Comparison of ENCODE assay signal across 29 mouse cellular contexts in genomic region chr4:137054932-137055331, GRCm38 (mm10). TPM values are rescaled to one million over a fixed set of nuclear protein-coding genes. Genes with fewer than 3 reads are reported as not detected.
DNase-seq lines count a peak whose midpoint lies in the region; ATAC-seq lines count a peak whose summit lies in the region.
"Had no signal": no experiment of that assay in that cellular context is flagged by ENCODE, and none has a peak within 500 bp of the region (broad histone marks: within the 10 kb centered on the region; RNA-seq: fewer than 3 reads in every experiment).

No protein-coding gene starts in this region.

- no peak overlapping the region for H3K27ac ChIP-seq in kidney, embryonic 15.5 days
- H3K27ac ChIP-seq: embryonic facial prominence, embryonic 10.5 days; embryonic facial prominence, embryonic 13.5 days; forebrain, embryonic 12.5 days; forebrain, embryonic 15.5 days; hindbrain, embryonic 10.5 days; hindbrain, embryonic 13.5 days had no signal

- no peak overlapping the region for H3K4me2 ChIP-seq in kidney, embryonic 15.5 days
- H3K4me2 ChIP-seq: embryonic facial prominence, embryonic 13.5 days; forebrain, embryonic 12.5 days; forebrain, embryonic 15.5 days; heart, embryonic 12.5 days; heart, embryonic 15.5 days; hindbrain, embryonic 13.5 days had no signal

- no peak overlapping the region for H3K9ac ChIP-seq in kidney, embryonic 15.5 days
- H3K9ac ChIP-seq: embryonic facial prominence, embryonic 13.5 days; forebrain, embryonic 12.5 days; forebrain, embryonic 15.5 days; heart, embryonic 12.5 days; heart, embryonic 15.5 days; hindbrain, embryonic 13.5 days had no signal

- no peaks in the 10 kb centered on the region for H3K9me3 ChIP-seq in kidney, embryonic 15.5 days (replicated peaks)
- H3K9me3 ChIP-seq: embryonic facial prominence, embryonic 13.5 days; forebrain, embryonic 12.5 days; forebrain, embryonic 15.5 days; G1E; heart, embryonic 12.5 days; heart, embryonic 15.5 days; hindbrain, embryonic 13.5 days had no signal

- no peak overlapping the region for H3K4me3 ChIP-seq in kidney, embryonic 15.5 days (replicated peaks)
- H3K4me3 ChIP-seq: embryonic facial prominence, embryonic 10.5 days; embryonic facial prominence, embryonic 13.5 days; erythroblast, embryonic 14.5 days; forebrain, embryonic 12.5 days; forebrain, embryonic 15.5 days; heart, embryonic 12.5 days; heart, embryonic 15.5 days; hindbrain, embryonic 10.5 days; hindbrain, embryonic 13.5 days had no signal

- H3K36me3 ChIP-seq in kidney, embryonic 15.5 days, result no peaks in the 10 kb centered on the region
- H3K36me3 ChIP-seq: embryonic facial prominence, embryonic 10.5 days; embryonic facial prominence, embryonic 13.5 days; forebrain, embryonic 12.5 days; forebrain, embryonic 15.5 days; G1E; heart, embryonic 12.5 days; heart, embryonic 15.5 days; hindbrain, embryonic 10.5 days; hindbrain, embryonic 13.5 days had no signal

- peak; percentile 27 for DNase-seq in kidney, adult 18-20 months
- DNase-seq in kidney, adult 9 months, result peak; percentile 85
- no peak for DNase-seq in kidney, postnatal 4 days
- peak; percentile 37 to 79 for DNase-seq in kidney, postnatal 36 days
- DNase-seq in cerebellum, postnatal 4 days (ENCODE audit: low spot score in 2 of 2), result no peak
- DNase-seq: adrenal gland, postnatal 10 days; B cell, adult 2 months; cerebellum, adult 11 months; cerebellum, adult 2 months; cerebellum, adult 9-11 months; cerebellum, postnatal 25 days; embryo, embryonic 11 days; gastrocnemius, postnatal 25 days; heart, adult 18-20 months; heart, postnatal 10 days; heart, postnatal 36 days had no signal

- peaks cover 66% of the 10 kb centered on the region for H3K27me3 ChIP-seq in kidney, embryonic 15.5 days
- H3K27me3 ChIP-seq: Patski had no signal

- 58% methylated on average over 3 of the region's 3 CpGs for WGBS in kidney, embryonic 15.5 days

- no peak for ATAC-seq in kidney, embryonic 15.5 days (replicated peaks; ENCODE audit: low FRiP score)
- ATAC-seq: forebrain, embryonic 15.5 days; hindbrain, embryonic 16.5 days; Patski had no signal

- no peaks in the 10 kb centered on the region for H3K4me1 ChIP-seq in kidney, embryonic 15.5 days
- H3K4me1 ChIP-seq: embryonic facial prominence, embryonic 10.5 days; embryonic facial prominence, embryonic 13.5 days; forebrain, embryonic 12.5 days; forebrain, embryonic 15.5 days; hindbrain, embryonic 13.5 days had no signal

RNA-seq across cellular contexts. Expression of gene Zbtb40, which starts 6.3 kb away (rescaled TPM):
- 4.1 and 4.6 TPM in 2 replicates for polyA plus RNA-seq in kidney, embryonic 15.5 days (2015; fragmentation: Nextera tagmentation; extraction: Ambion mirVana)

Comparison
In these comparisons a context has a peak if more than half of its experiments do, and no peak if none do; other contexts are left out.
1. DNase-seq: peak in kidney, adult 18-20 months (single experiment), kidney, adult 9 months (single experiment) and kidney, postnatal 36 days (2 of 2); none in kidney, postnatal 4 days (0 of 2) and cerebellum, postnatal 4 days (0 of 2).